Mouse (Mus musculus) megakaryocyte-erythroid progenitor cell, adult 5-6 weeks (primary cell): Measurements from ENCODE around the gene Usp27x. TPM values are rescaled to one million over a fixed set of nuclear protein-coding genes. Genes with fewer than 3 reads are reported as not detected.
A peak's percentile ranks its signal among the peaks of the same experiment; 100 is the strongest.

ENCODE experiments used
- ATAC-seq: replicated peaks from 2 replicates; pipeline ENCODE4 v1.8.0; 2016; ENCODE audit warnings: mild to moderate bottlenecking, inconsistent platforms; ENCODE audit not compliant: severe bottlenecking, poor library complexity, low FRiP score, low TSS enrichment
- total RNA-seq, 2 experiments: library from RNA; stranded (forward) in 1 of 2; stranded (reverse) in 1 of 2; fragments of 200-1000, 215-1000 nt in 1 of 2; fragments of >200 nt in 1 of 2; fragmentation: Nextera tagmentation in 1 of 2; gene quantifications; 2 replicates each; pipeline ENCODE4 v1.2.3; 2014 to 2017

Gene Usp27x
- total RNA-seq (2014; fragmentation: Nextera tagmentation) (0.22 and 0.48 TPM in 2 replicates), total RNA-seq (2017) (0.95 TPM in 1 of 2 replicates, not detected in the other)

GRCm38 (mm10) chrX:7375716-7376480, at the start of gene Usp27x:
TSS of gene Usp27x (minus strand) at chrX:7375830.
- ATAC-seq = peak; percentile 98

- ATAC-seq = peak; percentile 93
Measured at GRCm38 (mm10) chrX:7422691-7423111, 47.1 kb upstream of the Usp27x start.

GRCm38 (mm10) chrX:7422166-7422565, 46.5 kb upstream of the Usp27x start:
- ATAC-seq = no peak

- ATAC-seq = peak; percentile 83
Measured at GRCm38 (mm10) chrX:7421016-7421415, 45.4 kb upstream of the Usp27x start.

- no peak for ATAC-seq
Measured at GRCm38 (mm10) chrX:7416178-7416871, 40.7 kb upstream of the Usp27x start.

- ATAC-seq = no peak
Measured at GRCm38 (mm10) chrX:7415308-7415707, 39.7 kb upstream of the Usp27x start.

GRCm38 (mm10) chrX:7412239-7413033, 36.8 kb upstream of the Usp27x start:
- no peak for ATAC-seq

- peak; percentile 23; the same call in 1 of the 2 replicates for ATAC-seq
Measured at GRCm38 (mm10) chrX:7376586-7376985, 956 bp upstream of the Usp27x start.

GRCm38 (mm10) chrX:7375322-7375715, 311 bp downstream of the Usp27x start:
- ATAC-seq = peak; percentile 47

GRCm38 (mm10) chrX:7325455-7325854, 50.2 kb downstream of the Usp27x start:
- no peak for ATAC-seq

- ATAC-seq = 0 out of 2 replicates have a peak, but pooled peaks have one; percentile 43
Measured at GRCm38 (mm10) chrX:7322288-7322687, 53.3 kb downstream of the Usp27x start.

Other genes starting within 250 kb of the Usp27x start
- gene Clcn5, start 56.5 kb downstream of the Usp27x start, total RNA-seq (2014; fragmentation: Nextera tagmentation) = 2.0 and 2.2 TPM in 2 replicates
- gene Clcn5, start 56.5 kb downstream of the Usp27x start, total RNA-seq (2017) = 1.5 and 4.0 TPM in 2 replicates
- not detected in 2 replicates for gene Foxp3, start 197.8 kb upstream of the Usp27x start, total RNA-seq (2014; fragmentation: Nextera tagmentation)
- gene Foxp3, start 197.8 kb upstream of the Usp27x start, total RNA-seq (2017) = 0.11 TPM in 1 of 2 replicates, not detected in the other
- gene Ppp1r3f, start 198.5 kb upstream of the Usp27x start, total RNA-seq (2014; fragmentation: Nextera tagmentation) = 3.0 TPM in 1 of 2 replicates, not detected in the other
- gene Ppp1r3f, start 198.5 kb upstream of the Usp27x start, total RNA-seq (2017) = 0.19 and 2.5 TPM in 2 replicates
- gene Ccdc22, start 229.7 kb upstream of the Usp27x start, total RNA-seq (2014; fragmentation: Nextera tagmentation) = 19.6 and 31.5 TPM in 2 replicates
- 18.2 and 21.6 TPM in 2 replicates for gene Ccdc22, start 229.7 kb upstream of the Usp27x start, total RNA-seq (2017)
- not detected in 2 replicates for gene Cacna1f, start 231.3 kb upstream of the Usp27x start, total RNA-seq (2014; fragmentation: Nextera tagmentation)
- not detected in 2 replicates for gene Cacna1f, start 231.3 kb upstream of the Usp27x start, total RNA-seq (2017)